Mouse (Mus musculus) layer of hippocampus, adult 8-10 months (tissue): Measurements from ENCODE around the gene Lamb1. TPM values are rescaled to one million over a fixed set of nuclear protein-coding genes. Genes with fewer than 3 reads are reported as not detected.
A peak's percentile ranks its signal among the peaks of the same experiment; 100 is the strongest.

Experiments used
- DNase-seq, 2 experiments: peaks; one replicate each; pipeline ENCODE4 v3.0.0; 2022; ENCODE audit warnings: low spot score in 2 of 2
- total RNA-seq, 4 experiments: library from RNA; stranded (reverse); gene quantifications; 2 replicates each; pipeline ENCODE4 v1.2.4; 2022

Lamb1 gene
- 10 to 100 TPM; 32.9 to 38.1 (median 35.4) TPM for total RNA-seq

GRCm38 (mm10) chr12:31265005-31265721, at the start of gene Lamb1:
Gene Lamb1 (plus strand): TSS chr12:31265234.
- peak in 1 of 2 experiments; percentile 31 for DNase-seq

GRCm38 (mm10) chr12:31217232-31217631, 47.8 kb upstream of the Lamb1 start:
- no peak for DNase-seq

GRCm38 (mm10) chr12:31218774-31219173, 46.3 kb upstream of the Lamb1 start:
- DNase-seq = no peak

GRCm38 (mm10) chr12:31221522-31221921, 43.5 kb upstream of the Lamb1 start:
- no peak for DNase-seq

- DNase-seq = no peak
Measured at GRCm38 (mm10) chr12:31222282-31222681, 42.8 kb upstream of the Lamb1 start.

- no peak for DNase-seq
Measured at GRCm38 (mm10) chr12:31222741-31223140, 42.3 kb upstream of the Lamb1 start.

- no peak for DNase-seq
Measured at GRCm38 (mm10) chr12:31225451-31225850, 39.6 kb upstream of the Lamb1 start.

- no peak for DNase-seq
Measured at GRCm38 (mm10) chr12:31227167-31227566, 37.9 kb upstream of the Lamb1 start.

GRCm38 (mm10) chr12:31228878-31229277, 36.2 kb upstream of the Lamb1 start:
- no peak for DNase-seq

GRCm38 (mm10) chr12:31232635-31233034, 32.4 kb upstream of the Lamb1 start:
- DNase-seq = no peak

- DNase-seq = no peak
Measured at GRCm38 (mm10) chr12:31235018-31235417, 30.0 kb upstream of the Lamb1 start.

GRCm38 (mm10) chr12:31236861-31237595, 28.0 kb upstream of the Lamb1 start:
- DNase-seq = peak in 1 of 2 experiments; percentile 17

- no peak for DNase-seq
Measured at GRCm38 (mm10) chr12:31239031-31239583, 25.9 kb upstream of the Lamb1 start.

- DNase-seq = no peak
Measured at GRCm38 (mm10) chr12:31239798-31240197, 25.2 kb upstream of the Lamb1 start.

- no peak for DNase-seq
Measured at GRCm38 (mm10) chr12:31240470-31240869, 24.6 kb upstream of the Lamb1 start, which contains the start of gene Gm6993. Gene Gm6993 (plus strand): TSS chr12:31240770.

- DNase-seq = no peak
Measured at GRCm38 (mm10) chr12:31241595-31242342, 23.3 kb upstream of the Lamb1 start.

- no peak for DNase-seq
Measured at GRCm38 (mm10) chr12:31244001-31244400, 21.0 kb upstream of the Lamb1 start.

- no peak for DNase-seq
Measured at GRCm38 (mm10) chr12:31244691-31245090, 20.3 kb upstream of the Lamb1 start.

GRCm38 (mm10) chr12:31246153-31246552, 18.9 kb upstream of the Lamb1 start:
- DNase-seq = no peak

GRCm38 (mm10) chr12:31246615-31247014, 18.4 kb upstream of the Lamb1 start:
- no peak for DNase-seq

- DNase-seq = no peak
Measured at GRCm38 (mm10) chr12:31248165-31248564, 16.9 kb upstream of the Lamb1 start.

GRCm38 (mm10) chr12:31248681-31249080, 16.4 kb upstream of the Lamb1 start:
- DNase-seq = no peak
